ENCODE assay signal across 9 mouse cellular contexts in genomic region chr5:73191765-73192164, GRCm38 (mm10).
DNase-seq lines count a peak whose midpoint lies in the region; ATAC-seq lines count a peak whose summit lies in the region.
"Had no signal": no experiment of that assay in that cellular context is flagged by ENCODE, and none has a peak within 500 bp of the region (broad histone marks: within the 10 kb centered on the region; RNA-seq: fewer than 3 reads in every experiment).

No protein-coding gene starts in this region.

- DNase-seq in kidney, postnatal 10 days, result peak; percentile 47
- no peak for DNase-seq in kidney, adult 11 months
- DNase-seq in heart, adult 8-10 months (ENCODE audit: low spot score), result peak; percentile 25
- DNase-seq in right cerebral cortex, adult 2 months (ENCODE audit: low spot score in 2 of 2), result no peak
- no peak for DNase-seq in thymus, adult 18-20 months
- DNase-seq in left cerebral cortex, adult 9 months (ENCODE audit: low spot score in 2 of 2), result no peak

- H3K9me3 ChIP-seq in liver, embryonic 12.5 days (replicated peaks), result no peaks in the 10 kb centered on the region
- H3K9me3 ChIP-seq in stomach, embryonic 15.5 days, result no peaks in the 10 kb centered on the region
- H3K9me3 ChIP-seq: hindbrain, embryonic 15.5 days had no signal

- H3K4me2 ChIP-seq in liver, embryonic 12.5 days, result peak overlapping the region; percentile 76
- no peak overlapping the region for H3K4me2 ChIP-seq in stomach, embryonic 15.5 days
- H3K4me2 ChIP-seq: hindbrain, embryonic 15.5 days had no signal

- peak; percentile 91 for ATAC-seq in liver, embryonic 12.5 days
- peak; percentile 83 for ATAC-seq in stomach, embryonic 15.5 days (ENCODE audit: insufficient read depth, low FRiP score, low read depth)

- peak overlapping the region; percentile 63 for H3K4me3 ChIP-seq in liver, embryonic 12.5 days
- no peak overlapping the region for H3K4me3 ChIP-seq in stomach, embryonic 15.5 days (replicated peaks)
- H3K4me3 ChIP-seq: hindbrain, embryonic 15.5 days had no signal

- 17% methylated on average over 11 of the region's 11 CpGs for WGBS in liver, embryonic 12.5 days (ENCODE audit: insufficient replicate concordance)
- 59% methylated on average over 11 of the region's 11 CpGs for WGBS in stomach, embryonic 15.5 days

- H3K27ac ChIP-seq in liver, embryonic 12.5 days, result peak overlapping the region; percentile 99
- H3K27ac ChIP-seq in stomach, embryonic 15.5 days, result peak overlapping the region; percentile 26; the same call in 1 of the 2 replicates
- H3K27ac ChIP-seq: hindbrain, embryonic 15.5 days had no signal

- H3K4me1 ChIP-seq in liver, embryonic 12.5 days, result peaks cover 68% of the 10 kb centered on the region
- H3K4me1 ChIP-seq in stomach, embryonic 15.5 days, result peaks cover 19% of the 10 kb centered on the region
- H3K4me1 ChIP-seq: hindbrain, embryonic 15.5 days had no signal

- H3K36me3 ChIP-seq in liver, embryonic 12.5 days, result peaks cover 25% of the 10 kb centered on the region
- no peaks in the 10 kb centered on the region for H3K36me3 ChIP-seq in stomach, embryonic 15.5 days

- no peaks in the 10 kb centered on the region for H3K27me3 ChIP-seq in liver, embryonic 12.5 days (replicated peaks)
- no peaks in the 10 kb centered on the region for H3K27me3 ChIP-seq in stomach, embryonic 15.5 days (replicated peaks)
- H3K27me3 ChIP-seq: hindbrain, embryonic 15.5 days had no signal

- H3K9ac ChIP-seq in liver, embryonic 12.5 days, result peak overlapping the region; percentile 79
- H3K9ac ChIP-seq in stomach, embryonic 15.5 days, result no peak overlapping the region
- H3K9ac ChIP-seq: hindbrain, embryonic 15.5 days had no signal

Comparison
In these comparisons a context has a peak if more than half of its experiments do, and no peak if none do; other contexts are left out.
1. DNase-seq: peak in kidney, postnatal 10 days (single experiment) and heart, adult 8-10 months (single experiment); none in kidney, adult 11 months (single experiment), right cerebral cortex, adult 2 months (0 of 2), thymus, adult 18-20 months (0 of 2) and left cerebral cortex, adult 9 months (0 of 2).